Comparison of ENCODE assay signal across 17 mouse cellular contexts in the genomic region with DNA sequence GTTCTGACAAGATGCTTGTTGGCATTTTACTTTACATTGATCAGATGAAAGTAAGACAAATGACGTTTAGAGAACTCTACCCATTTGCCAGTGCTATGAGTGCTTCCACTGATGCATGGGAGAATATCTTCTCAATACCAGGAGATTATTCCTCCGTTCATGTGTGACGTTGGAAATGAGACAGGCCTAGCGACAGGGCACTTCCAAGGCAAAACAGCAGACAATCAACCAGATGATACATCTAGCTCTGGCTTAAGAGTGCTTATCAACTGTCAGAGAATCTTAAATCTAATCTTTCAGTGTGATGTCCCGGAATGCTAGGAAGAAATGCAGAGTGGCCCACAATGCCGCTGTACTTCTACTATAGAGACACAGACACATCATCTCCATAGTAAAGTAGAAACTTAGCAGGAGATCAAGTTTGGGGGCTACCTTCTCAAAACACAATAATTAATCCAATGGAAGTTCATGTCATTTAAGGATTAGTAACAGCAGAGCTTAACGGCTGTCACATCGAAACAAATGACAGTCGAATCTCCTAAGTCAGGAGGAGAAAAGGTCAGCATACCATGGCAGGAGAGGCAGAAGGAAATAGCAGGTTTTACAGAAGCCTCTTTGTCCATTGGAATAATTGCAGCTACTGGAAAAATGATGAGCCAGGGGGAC. TPM values are rescaled to one million over a fixed set of nuclear protein-coding genes. Genes with fewer than 3 reads are reported as not detected.
DNase-seq lines count a peak whose midpoint lies in the region; ATAC-seq and TF ChIP-seq lines count a peak whose summit lies in the region.
"Had no signal": no experiment of that assay in that cellular context is flagged by ENCODE, and none has a peak within 500 bp of the region (broad histone marks: within the 10 kb centered on the region; RNA-seq: fewer than 3 reads in every experiment).

No protein-coding gene starts in this region.

- 63% methylated on average over 9 of the region's 9 CpGs for WGBS in embryonic facial prominence, embryonic 14.5 days
- WGBS in embryonic facial prominence, embryonic 10.5 days = 66% methylated on average over 9 of the region's 9 CpGs
- 62% methylated on average over 9 of the region's 9 CpGs for WGBS in heart, embryonic 10.5 days

- no peaks in the 10 kb centered on the region for H3K9me3 ChIP-seq in embryonic facial prominence, embryonic 14.5 days (ENCODE audit: control insufficient read depth, low read length)
- no peaks in the 10 kb centered on the region for H3K9me3 ChIP-seq in embryonic facial prominence, embryonic 10.5 days
- no peaks in the 10 kb centered on the region for H3K9me3 ChIP-seq in heart, embryonic 10.5 days
- H3K9me3 ChIP-seq: G1E; hindbrain, embryonic 15.5 days had no signal

- H3K9ac ChIP-seq in embryonic facial prominence, embryonic 14.5 days (ENCODE audit: low read depth, low read length) = no peak overlapping the region
- H3K9ac ChIP-seq: hindbrain, embryonic 15.5 days had no signal

- H3K27me3 ChIP-seq in embryonic facial prominence, embryonic 14.5 days (replicated peaks; ENCODE audit: control insufficient read depth, insufficient read depth, low read length) = no peaks in the 10 kb centered on the region
- no peaks in the 10 kb centered on the region for H3K27me3 ChIP-seq in embryonic facial prominence, embryonic 10.5 days (replicated peaks; ENCODE audit: low read depth, poor library complexity, severe bottlenecking)
- H3K27me3 ChIP-seq in heart, embryonic 10.5 days (ENCODE audit: insufficient read depth, poor library complexity, severe bottlenecking) = no peaks in the 10 kb centered on the region

- H3K4me3 ChIP-seq in embryonic facial prominence, embryonic 14.5 days (ENCODE audit: low read depth, low read length) = no peak overlapping the region
- H3K4me3 ChIP-seq in embryonic facial prominence, embryonic 10.5 days = no peak overlapping the region
- no peak overlapping the region for H3K4me3 ChIP-seq in heart, embryonic 10.5 days
- H3K4me3 ChIP-seq in layer of hippocampus, adult 2 months = no peak overlapping the region
- H3K4me3 ChIP-seq: heart, adult 2 months; hindbrain, embryonic 15.5 days had no signal

- no peaks in the 10 kb centered on the region for H3K36me3 ChIP-seq in embryonic facial prominence, embryonic 14.5 days (ENCODE audit: control insufficient read depth, insufficient read depth, low read length)
- no peaks in the 10 kb centered on the region for H3K36me3 ChIP-seq in embryonic facial prominence, embryonic 10.5 days (replicated peaks)
- H3K36me3 ChIP-seq in heart, embryonic 10.5 days = no peaks in the 10 kb centered on the region; the same call in 1 of the 2 replicates
- H3K36me3 ChIP-seq: hindbrain, embryonic 15.5 days had no signal

- peak; percentile 17 for DNase-seq in embryonic facial prominence, embryonic 14.5 days (ENCODE audit: low spot score)
- DNase-seq in embryonic facial prominence, embryonic 10.5 days (ENCODE audit: low spot score) = no peak
- peak; percentile 63 for DNase-seq in heart, embryonic 10.5 days (ENCODE audit: low spot score)
- DNase-seq in heart, postnatal 14 days = no peak
- DNase-seq in layer of hippocampus, adult 2 months (ENCODE audit: low spot score in 2 of 2) = no peak
- no peak for DNase-seq in layer of hippocampus, adult 18-20 months (ENCODE audit: low spot score in 2 of 2)
- peak; percentile 60 for DNase-seq in retina, embryonic 14.5 days (ENCODE audit: low spot score)
- DNase-seq: adrenal gland, adult 8-10 months; adrenal gland, postnatal 36 days; B cell, adult 2 months; gastrocnemius, postnatal 36 days; heart, adult 2 months; heart, postnatal 36 days had no signal

- H3K4me1 ChIP-seq in embryonic facial prominence, embryonic 14.5 days (ENCODE audit: control insufficient read depth, insufficient read depth, low read length) = no peaks in the 10 kb centered on the region
- peaks cover 11% of the 10 kb centered on the region; the same call in 1 of the 2 replicates for H3K4me1 ChIP-seq in embryonic facial prominence, embryonic 10.5 days
- peaks cover 37% of the 10 kb centered on the region; the same call in 1 of the 2 replicates for H3K4me1 ChIP-seq in heart, embryonic 10.5 days

- no peak for TF ChIP-seq CTCF in layer of hippocampus, adult 2 months (conservative IDR thresholded peaks at IDR 0.05)

- H3K27ac ChIP-seq in embryonic facial prominence, embryonic 14.5 days (replicated peaks; ENCODE audit: low read depth, low read length) = no peak overlapping the region
- no peak overlapping the region for H3K27ac ChIP-seq in embryonic facial prominence, embryonic 10.5 days (replicated peaks)
- H3K27ac ChIP-seq in heart, embryonic 10.5 days = 0 out of 2 replicates have a peak overlapping the region, but pooled peaks have one; percentile 42
- H3K27ac ChIP-seq in layer of hippocampus, adult 2 months = peak overlapping the region; percentile 67; the same call in 1 of the 2 replicates
- H3K27ac ChIP-seq: heart, adult 2 months; hindbrain, embryonic 15.5 days had no signal

- H3K4me2 ChIP-seq in embryonic facial prominence, embryonic 14.5 days (ENCODE audit: low read depth, low read length) = no peak overlapping the region

- ATAC-seq in embryonic facial prominence, embryonic 14.5 days (ENCODE audit: low read depth) = no peak
- ATAC-seq: CD4-positive, CD25-positive, alpha-beta regulatory T cell, adult 4 months; inflammation-experienced regulatory T-cells, adult 6 months had no signal

- intact Hi-C loops in heart, postnatal 14 days (cut with DNase I) = no loop called here

RNA-seq across cellular contexts. Expression of a gene that starts 35.8 kb away (rescaled TPM):
- 38.6 and 39.4 TPM in 2 replicates for polyA plus RNA-seq in embryonic facial prominence, embryonic 14.5 days (2014; fragmentation: Nextera tagmentation; extraction: Ambion mirVana)
- 62.6 and 65.0 TPM in 2 replicates for polyA plus RNA-seq in embryonic facial prominence, embryonic 10.5 days (2016; fragmentation: Nextera tagmentation; extraction: Ambion mirVana)
- 71.9 and 73.4 TPM in 2 replicates for polyA plus RNA-seq in heart, embryonic 10.5 days (2016; fragmentation: Nextera tagmentation; extraction: Ambion mirVana)
- 10 to 100 TPM; 22.4 to 26.0 TPM for total RNA-seq in heart, postnatal 14 days (2021)
- total RNA-seq in layer of hippocampus, adult 2 months (2021) = 1 to 10 TPM; 7.4 to 8.8 TPM
- total RNA-seq in layer of hippocampus, adult 18-20 months (2021) = 1 to 10 TPM; 6.9 to 9.5 TPM

Comparison
In these comparisons a context has a peak if more than half of its experiments do, and no peak if none do; other contexts are left out.
1. DNase-seq: peak in embryonic facial prominence, embryonic 14.5 days (single experiment), heart, embryonic 10.5 days (single experiment) and retina, embryonic 14.5 days (single experiment); none in embryonic facial prominence, embryonic 10.5 days (single experiment), heart, postnatal 14 days (0 of 2), layer of hippocampus, adult 2 months (0 of 2) and layer of hippocampus, adult 18-20 months (0 of 2).
2. H3K27ac ChIP-seq: peak in heart, embryonic 10.5 days (single experiment) and layer of hippocampus, adult 2 months (single experiment); none in embryonic facial prominence, embryonic 14.5 days (single experiment) and embryonic facial prominence, embryonic 10.5 days (single experiment).